Mouse (Mus musculus) olfactory bulb, adult 2 months (tissue): ENCODE results near the gene Nf1. TPM values are rescaled to one million over a fixed set of nuclear protein-coding genes. Genes with fewer than 3 reads are reported as not detected.

Experiments used
- H3K27ac ChIP-seq: fragments of 200-500 bp; 2 replicates; pipeline ENCODE4 v1.5.1; 2012; ENCODE audit warnings: low read depth, low read length; ENCODE audit not compliant: insufficient read depth
- H3K4me1 ChIP-seq: fragments of 200-500 bp; 2 replicates; pipeline ENCODE4 v1.6.1; 2012; ENCODE audit warnings: low read length; ENCODE audit not compliant: control insufficient read depth, insufficient read depth
- H3K4me3 ChIP-seq: fragments of 200-500 bp; 2 replicates; pipeline ENCODE4 v1.5.1; 2012; ENCODE audit warnings: mild to moderate bottlenecking, low read depth, low read length, moderate library complexity; ENCODE audit not compliant: insufficient read depth
- CTCF ChIP-seq: fragments of 200-500 bp; IDR thresholded peaks from 2 replicates; pipeline ENCODE4 v1.5.1; 2012; ENCODE audit warnings: low read depth, mild to moderate bottlenecking, low read length, moderate library complexity; ENCODE audit not compliant: insufficient read depth
- POLR2A ChIP-seq: fragments of 200-500 bp; IDR thresholded peaks from 2 replicates; pipeline ENCODE4 v1.6.1; 2012; ENCODE audit warnings: mild to moderate bottlenecking, low read depth, low read length, moderate library complexity; ENCODE audit not compliant: insufficient read depth
- WGBS: fragments of 180-500 bp; shearing (Covaris S2); methylation state at CpG from one replicate; pipeline ENCODE4 v1.1.7; 2018; 5-methylcytosine and 5-hydroxymethylcytosine counted together
- polyA plus RNA-seq: library from polyadenylated mRNA; stranded (reverse); fragments of >200 nt; gene quantifications from 2 replicates; pipeline ENCODE4 v1.2.4, GENCODE M21; 2012; ENCODE audit warnings: low replicate concordance; ENCODE audit not compliant: missing spikeins, insufficient read depth, insufficient read length

The Nf1 gene
- polyA plus RNA-seq, 1 experiment, result 163 TPM

- WGBS, result 80% methylated on average over 6 of the region's 6 CpGs
- Histone ChIP-seq H3K4me3 (no peak overlapping the region), H3K4me1 (no peaks in the 10 kb centered on the region), H3K27ac (no peak overlapping the region)
- TF ChIP-seq CTCF (no peak), POLR2A (no peak)
Observed at GRCm38 (mm10) chr11:79483392-79483791, 143.9 kb downstream of the Nf1 start.

GRCm38 (mm10) chr11:79483876-79484528 lies 144.5 kb downstream of the Nf1 start:
- Histone ChIP-seq H3K4me1 (no peaks in the 10 kb centered on the region), H3K4me3 (no peak overlapping the region), H3K27ac (no peak overlapping the region)
- 86% methylated on average over 7 of the region's 7 CpGs for WGBS
- TF ChIP-seq CTCF (no peak), POLR2A (no peak)

GRCm38 (mm10) chr11:79484721-79485120 lies 145.2 kb downstream of the Nf1 start:
- no peak overlapping the region for H3K27ac ChIP-seq
- no peak overlapping the region for H3K4me3 ChIP-seq
- TF ChIP-seq CTCF (no peak), POLR2A (no peak)
- no peaks in the 10 kb centered on the region for H3K4me1 ChIP-seq

GRCm38 (mm10) chr11:79494976-79495800 lies 155.7 kb downstream of the Nf1 start:
- 44% methylated on average over 10 of the region's 10 CpGs for WGBS

GRCm38 (mm10) chr11:79502917-79503316 lies 163.4 kb downstream of the Nf1 start:
- Histone ChIP-seq H3K27ac (peak overlapping the region; percentile 54), H3K4me1 (peaks cover 3% of the 10 kb centered on the region; the same call in 1 of the 2 replicates), H3K4me3 (no peak overlapping the region)
- WGBS, result 19% methylated on average over 2 of the region's 2 CpGs
- no peak for TF ChIP-seq POLR2A
- TF ChIP-seq CTCF, result no peak

More at GRCm38 (mm10) chr11:79494976-79495800, 155.7 kb downstream of the Nf1 start:
- H3K4me1 ChIP-seq, result no peaks in the 10 kb centered on the region
- H3K27ac ChIP-seq, result no peak overlapping the region
- TF ChIP-seq POLR2A (no peak), CTCF (no peak)
- H3K4me3 ChIP-seq, result no peak overlapping the region

GRCm38 (mm10) chr11:79503845-79504244 lies 164.4 kb downstream of the Nf1 start, which contains the start of gene Omg:
Omg (minus strand) TSS chr11:79504084.
- WGBS, result 11% methylated on average over 8 of the region's 8 CpGs
- Histone ChIP-seq H3K4me1 (peaks cover 3% of the 10 kb centered on the region; the same call in 1 of the 2 replicates), H3K4me3 (peak within 1 kb of the TSS; percentile 29), H3K27ac (peak within 1 kb of the TSS; percentile 54)
- TF ChIP-seq POLR2A (peak; percentile 70), CTCF (no peak)

- TF ChIP-seq POLR2A (no peak), CTCF (no peak)
- Histone ChIP-seq H3K27ac (0 out of 2 replicates have a peak overlapping the region, but pooled peaks have one; percentile 45), H3K4me3 (no peak overlapping the region), H3K4me1 (peaks cover 3% of the 10 kb centered on the region; the same call in 1 of the 2 replicates)
- 38% methylated on average over 7 of the region's 7 CpGs for WGBS
Observed at GRCm38 (mm10) chr11:79504506-79504905, 165.0 kb downstream of the Nf1 start.

- no peak overlapping the region for H3K4me3 ChIP-seq
- no peak for TF ChIP-seq POLR2A
- no peak for TF ChIP-seq CTCF
- H3K27ac ChIP-seq, result no peak overlapping the region
- 94% methylated on average over 3 of the region's 3 CpGs for WGBS
- H3K4me1 ChIP-seq, result no peaks in the 10 kb centered on the region
Observed at GRCm38 (mm10) chr11:79511970-79512369, 172.5 kb downstream of the Nf1 start.

- WGBS, result 70% methylated on average over 6 of the region's 6 CpGs
- no peak overlapping the region for H3K27ac ChIP-seq
- H3K4me1 ChIP-seq, result no peaks in the 10 kb centered on the region
- no peak overlapping the region for H3K4me3 ChIP-seq
- no peak for TF ChIP-seq CTCF
- no peak for TF ChIP-seq POLR2A
Observed at GRCm38 (mm10) chr11:79515331-79515730, 175.8 kb downstream of the Nf1 start.
